Mouse (Mus musculus) urinary bladder, postnatal 10 days (tissue): ENCODE data around the gene Bmpr2.

Experiments used
- DNase-seq: peaks from one replicate; pipeline ENCODE4 v3.0.0; 2022; ENCODE audit warnings: low spot score

Gene Bmpr2

GRCm38 (mm10) chr1:59899679-59900078, 136.5 kb downstream of the Bmpr2 start:
- DNase-seq = no peak

DNA sequence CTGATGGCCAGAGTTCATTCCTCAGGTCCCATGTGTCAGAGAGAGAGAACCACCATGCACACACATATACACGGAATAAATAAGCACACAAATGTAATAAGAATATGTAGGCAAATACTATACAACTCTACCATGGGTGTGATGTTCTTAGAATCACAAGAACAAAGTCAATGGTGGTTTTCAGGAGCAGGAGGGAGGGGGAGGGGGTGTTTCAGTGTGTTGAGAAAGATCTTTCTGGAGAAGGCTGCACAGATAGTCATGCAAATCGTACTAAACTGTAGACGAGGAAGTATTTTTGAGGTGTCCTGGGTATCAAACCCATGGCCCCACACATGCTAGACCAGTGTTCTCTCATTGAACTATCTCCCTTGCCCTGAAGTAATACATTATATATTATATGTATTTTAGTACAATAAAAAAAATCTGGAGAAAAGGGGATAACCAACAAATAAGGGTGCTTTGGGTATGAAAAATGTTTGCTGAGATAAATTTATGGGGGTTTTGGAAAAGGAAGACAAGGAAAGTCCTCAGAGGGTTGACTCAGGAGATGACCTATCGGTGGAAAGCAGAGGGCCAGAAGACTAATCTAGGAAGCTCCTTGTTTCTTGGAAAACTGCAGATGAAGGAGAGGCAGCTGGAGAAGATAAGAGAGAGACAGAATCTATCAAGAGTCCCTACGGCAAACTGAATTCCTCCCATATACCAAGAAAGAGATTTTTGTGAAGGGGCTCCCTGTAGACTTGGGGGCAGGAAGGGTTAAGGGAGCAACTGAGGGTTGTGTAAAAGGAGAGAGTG, 138.1 kb downstream of the Bmpr2 start:
- no peak for DNase-seq

- DNase-seq = no peak
Measured at GRCm38 (mm10) chr1:59902634-59903033, 139.4 kb downstream of the Bmpr2 start.

DNA sequence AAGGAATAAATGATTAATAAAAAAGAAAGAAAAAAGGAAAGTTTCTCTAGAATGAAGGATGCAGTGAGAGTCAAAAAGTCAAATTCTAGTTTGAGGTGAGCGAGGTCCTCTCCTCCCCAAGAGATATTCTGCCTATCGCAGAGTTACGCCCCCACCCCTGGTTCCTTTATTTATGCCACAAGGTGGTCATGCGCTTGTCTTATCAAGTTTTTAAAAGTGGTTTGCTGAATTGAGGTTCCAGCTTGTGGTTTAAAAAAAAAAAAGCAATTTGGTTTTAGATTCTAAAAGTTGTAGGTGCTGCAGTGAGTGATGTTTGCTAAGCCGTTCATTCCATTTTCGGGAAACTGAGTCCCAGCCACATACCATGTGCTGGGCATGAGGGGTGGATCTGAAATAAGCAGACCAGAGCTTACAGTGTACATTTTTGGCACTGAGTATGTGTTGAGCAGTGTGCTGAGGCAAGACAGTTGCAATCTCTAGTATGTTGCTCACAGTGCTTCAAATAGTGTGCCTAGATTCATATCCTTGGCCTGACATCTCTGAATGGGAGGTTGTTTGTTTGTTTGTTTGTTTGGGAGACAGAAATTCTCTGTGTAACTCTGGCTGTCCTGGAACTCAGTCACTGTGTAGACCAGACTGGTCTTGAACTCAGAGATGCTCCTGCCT, 141.6 kb downstream of the Bmpr2 start:
- DNase-seq = no peak

- no peak for DNase-seq
Measured at GRCm38 (mm10) chr1:59905916-59906315, 142.7 kb downstream of the Bmpr2 start.

DNA sequence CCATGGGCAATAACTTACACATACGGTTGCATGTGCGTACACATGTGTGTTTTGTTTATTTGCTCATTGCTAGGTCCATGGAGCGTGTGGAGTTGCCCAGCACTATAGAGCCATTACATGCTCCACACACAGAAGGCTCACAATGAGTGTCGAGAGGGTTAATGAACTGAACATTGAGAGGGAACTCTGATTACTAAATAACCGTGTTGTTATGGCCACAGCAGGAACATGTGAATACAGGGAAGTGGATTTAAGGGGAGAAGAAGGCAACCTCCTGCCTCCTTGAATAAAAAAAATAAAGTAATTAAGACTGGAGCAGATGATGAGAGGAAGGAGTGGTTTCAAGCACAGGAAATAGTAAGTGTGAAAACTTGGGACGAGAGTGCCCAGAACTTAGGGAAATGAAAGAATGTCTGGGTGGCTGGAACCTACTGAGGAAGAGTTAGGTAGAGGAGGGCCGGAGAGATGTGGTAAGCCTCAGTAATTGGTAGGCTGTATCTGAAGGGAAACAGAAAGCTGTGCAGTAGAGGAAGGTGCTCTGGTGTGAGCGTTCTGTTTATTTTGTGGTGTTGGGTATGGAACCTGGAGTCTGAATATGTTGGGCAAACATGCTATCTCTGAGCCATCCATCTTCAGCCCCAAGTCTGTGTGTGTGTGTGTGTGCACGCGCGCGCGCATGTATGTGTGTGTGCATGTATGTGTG, 143.8 kb downstream of the Bmpr2 start:
- no peak for DNase-seq

- no peak for DNase-seq
Measured at GRCm38 (mm10) chr1:59907700-59908099, 144.5 kb downstream of the Bmpr2 start.

GRCm38 (mm10) chr1:59910941-59911340, 147.7 kb downstream of the Bmpr2 start:
- no peak for DNase-seq

GRCm38 (mm10) chr1:59912413-59913157, 149.4 kb downstream of the Bmpr2 start, which contains the start of gene Fam117b:
Gene Fam117b (plus strand): TSS chr1:59913006.
- DNase-seq = peak; percentile 94

GRCm38 (mm10) chr1:59913195-59913868, 150.1 kb downstream of the Bmpr2 start:
- DNase-seq = no peak

- DNase-seq = no peak
Measured at GRCm38 (mm10) chr1:59913869-59914225, 150.6 kb downstream of the Bmpr2 start.

GRCm38 (mm10) chr1:59914799-59915198, 151.6 kb downstream of the Bmpr2 start:
- DNase-seq = no peak

- no peak for DNase-seq
Measured at GRCm38 (mm10) chr1:59915843-59916610, 152.8 kb downstream of the Bmpr2 start.

GRCm38 (mm10) chr1:59917401-59917800, 154.2 kb downstream of the Bmpr2 start:
- DNase-seq = no peak

GRCm38 (mm10) chr1:59918075-59918474, 154.9 kb downstream of the Bmpr2 start:
- DNase-seq = no peak

- DNase-seq = no peak
Measured at GRCm38 (mm10) chr1:59923201-59923600, 160.0 kb downstream of the Bmpr2 start.

DNA sequence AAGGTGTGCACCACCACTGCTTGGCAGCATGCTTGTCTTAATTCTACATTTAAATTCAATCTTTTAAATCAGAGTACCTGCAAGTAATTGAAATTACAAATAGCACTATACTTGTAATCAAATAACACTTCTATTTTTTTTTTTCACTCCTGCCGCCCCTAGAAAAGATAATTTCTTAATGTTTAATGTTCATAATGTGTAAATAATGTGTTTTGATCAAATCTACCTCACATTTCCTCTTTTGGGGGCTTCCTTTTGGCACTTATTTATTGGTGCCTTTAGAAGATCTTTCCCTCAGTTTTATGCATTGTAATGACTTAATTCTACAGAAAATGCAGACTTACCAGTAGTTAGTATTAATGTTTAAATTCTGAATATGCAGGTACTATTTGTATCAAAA, 160.5 kb downstream of the Bmpr2 start:
- DNase-seq = no peak

DNA sequence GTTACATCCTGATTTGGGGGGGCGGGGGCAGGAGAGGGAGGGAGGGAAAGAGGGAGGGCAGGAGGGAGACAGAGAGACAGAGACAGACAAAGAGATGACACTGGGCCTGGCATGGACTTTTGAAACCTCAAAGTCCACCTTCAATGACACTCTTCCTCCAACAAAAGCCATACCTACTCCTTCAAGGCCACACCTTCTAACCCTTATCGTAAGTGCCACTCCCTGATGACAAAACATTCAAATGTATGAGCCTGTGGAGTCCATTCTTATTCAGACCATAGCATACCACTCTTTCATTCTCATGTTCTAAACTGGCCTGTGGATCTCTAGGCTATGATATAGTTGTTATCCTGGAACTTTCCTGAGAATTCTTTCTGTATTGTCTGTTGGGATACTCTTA, 161.2 kb downstream of the Bmpr2 start:
- DNase-seq = no peak

- DNase-seq = no peak
Measured at GRCm38 (mm10) chr1:59926021-59926672, 162.9 kb downstream of the Bmpr2 start.

GRCm38 (mm10) chr1:59927131-59927680, 164.0 kb downstream of the Bmpr2 start:
- no peak for DNase-seq
